Mouse (Mus musculus) layer of hippocampus, postnatal 25 days (tissue): ENCODE measurements around the gene Rgp1. TPM values are rescaled to one million over a fixed set of nuclear protein-coding genes. Genes with fewer than 3 reads are reported as not detected.

Experiments
- DNase-seq, 2 experiments: peaks; one replicate each; pipeline ENCODE4 v3.0.0; 2022; ENCODE audit warnings: mixed read lengths in 2 of 2, low spot score in 1 of 2; ENCODE audit errors: extremely low spot score in 1 of 2
- total RNA-seq, 2 experiments: library from RNA; stranded (reverse); gene quantifications; 2 replicates each; pipeline ENCODE4 v1.2.3; 2021

Gene Rgp1
- total RNA-seq, 2 experiments from 2014 or later = 40.9 to 42.7 TPM

- DNase-seq = peak; percentile 80 to 92
Measured at GRCm38 (mm10) chr4:43561997-43562768, 16.3 kb upstream of the Rgp1 start, which contains the start of the genes Creb3 and Tln1. Gene Creb3 (plus strand): TSS chr4:43562332. Gene Tln1 (minus strand): TSS chr4:43562691.

- no peak for DNase-seq
Measured at GRCm38 (mm10) chr4:43562769-43563600, 15.5 kb upstream of the Rgp1 start.

- no peak for DNase-seq
Measured at GRCm38 (mm10) chr4:43563601-43563875, 15.0 kb upstream of the Rgp1 start.

- no peak for DNase-seq
Measured at GRCm38 (mm10) chr4:43564231-43564630, 14.3 kb upstream of the Rgp1 start.

- DNase-seq = no peak
Measured at GRCm38 (mm10) chr4:43567140-43567539, 11.4 kb upstream of the Rgp1 start.

GRCm38 (mm10) chr4:43571395-43572045 lies 7.0 kb upstream of the Rgp1 start:
- no peak for DNase-seq

GRCm38 (mm10) chr4:43573561-43573960 lies 5.0 kb upstream of the Rgp1 start:
- no peak for DNase-seq

GRCm38 (mm10) chr4:43575356-43575755 lies 3.2 kb upstream of the Rgp1 start:
- DNase-seq = no peak

GRCm38 (mm10) chr4:43577237-43577881 lies 1.2 kb upstream of the Rgp1 start:
- DNase-seq = no peak

GRCm38 (mm10) chr4:43579256-43579655 lies 741 bp downstream of the Rgp1 start:
- DNase-seq = no peak

GRCm38 (mm10) chr4:43579731-43580130 lies 1.2 kb downstream of the Rgp1 start:
- no peak for DNase-seq

GRCm38 (mm10) chr4:43580721-43581120 lies 2.2 kb downstream of the Rgp1 start:
- no peak for DNase-seq

GRCm38 (mm10) chr4:43581381-43581780 lies 2.9 kb downstream of the Rgp1 start:
- no peak for DNase-seq

- no peak for DNase-seq
Measured at GRCm38 (mm10) chr4:43582241-43582640, 3.7 kb downstream of the Rgp1 start.

GRCm38 (mm10) chr4:43583421-43583820 lies 4.9 kb downstream of the Rgp1 start:
- no peak for DNase-seq

- DNase-seq = no peak
Measured at GRCm38 (mm10) chr4:43584444-43585416, 6.2 kb downstream of the Rgp1 start, which contains the start of gene Msmp. Gene Msmp (minus strand): TSS chr4:43584494.

GRCm38 (mm10) chr4:43585682-43586081 lies 7.2 kb downstream of the Rgp1 start:
- DNase-seq = no peak

GRCm38 (mm10) chr4:43586411-43586810 lies 7.9 kb downstream of the Rgp1 start:
- no peak for DNase-seq

GRCm38 (mm10) chr4:43587681-43588080 lies 9.2 kb downstream of the Rgp1 start:
- no peak for DNase-seq
